Mouse (Mus musculus) liver, adult (tissue): ENCODE results near the gene Lgr6.

Experiments used
- GATA4 ChIP-seq: IDR thresholded peaks from 2 replicates; pipeline ENCODE4 v1.6.1; 2014; ENCODE audit warnings: mild to moderate bottlenecking, low read length; ENCODE audit not compliant: insufficient replicate concordance

Lgr6 gene

DNA sequence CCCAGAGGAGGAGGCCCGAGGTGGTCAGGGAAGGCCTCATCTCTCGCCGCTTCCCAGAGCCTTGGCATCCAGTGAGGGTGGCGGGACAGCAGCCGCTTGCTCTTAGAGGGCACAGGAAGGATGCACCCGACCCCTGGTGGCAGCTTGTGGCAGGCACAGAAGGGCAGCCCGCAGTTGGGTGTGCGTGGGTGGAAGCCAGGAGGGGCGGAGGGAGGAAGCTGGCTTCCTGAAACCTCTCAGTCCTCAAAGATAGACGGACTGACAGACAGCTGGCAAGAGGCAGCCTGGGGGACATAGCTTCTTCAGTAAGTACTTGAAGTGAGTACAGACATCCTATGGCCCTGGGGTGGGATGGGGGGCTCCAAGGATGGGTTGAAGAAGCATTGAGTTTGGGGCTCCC lies 27.4 kb upstream of the Lgr6 start, which contains the start of gene Ptpn7:
Gene Ptpn7, plus strand, starts transcription at position 228 of the 400 bp plus-strand sequence.
- no peak for TF ChIP-seq GATA4

GRCm38 (mm10) chr1:135131560-135131959 lies 26.5 kb upstream of the Lgr6 start:
- no peak for TF ChIP-seq GATA4

DNA sequence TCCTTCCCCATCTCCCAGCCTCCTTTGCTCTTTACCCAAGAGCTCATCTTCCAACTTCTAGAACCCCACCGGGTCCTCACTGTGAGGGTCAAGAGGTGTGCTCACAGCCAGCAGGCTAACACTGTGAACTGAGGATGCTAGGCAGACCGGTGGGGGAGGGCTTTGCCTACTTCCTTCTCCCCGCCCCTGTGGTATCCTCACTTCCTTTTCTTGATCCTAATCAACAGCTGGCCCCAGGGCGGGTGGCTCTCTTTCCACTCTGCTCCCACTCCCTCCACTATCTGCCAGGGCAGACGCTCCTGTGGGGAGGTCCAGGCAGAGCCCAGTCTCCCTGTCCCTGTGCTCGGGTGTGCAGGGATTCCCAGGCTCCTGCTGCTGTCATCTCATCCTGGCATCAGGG lies 26.0 kb upstream of the Lgr6 start:
- TF ChIP-seq GATA4 = no peak

GRCm38 (mm10) chr1:135130376-135131018 lies 25.4 kb upstream of the Lgr6 start:
- no peak for TF ChIP-seq GATA4

- TF ChIP-seq GATA4 = no peak
Measured at GRCm38 (mm10) chr1:135129543-135130183, 24.6 kb upstream of the Lgr6 start.

DNA sequence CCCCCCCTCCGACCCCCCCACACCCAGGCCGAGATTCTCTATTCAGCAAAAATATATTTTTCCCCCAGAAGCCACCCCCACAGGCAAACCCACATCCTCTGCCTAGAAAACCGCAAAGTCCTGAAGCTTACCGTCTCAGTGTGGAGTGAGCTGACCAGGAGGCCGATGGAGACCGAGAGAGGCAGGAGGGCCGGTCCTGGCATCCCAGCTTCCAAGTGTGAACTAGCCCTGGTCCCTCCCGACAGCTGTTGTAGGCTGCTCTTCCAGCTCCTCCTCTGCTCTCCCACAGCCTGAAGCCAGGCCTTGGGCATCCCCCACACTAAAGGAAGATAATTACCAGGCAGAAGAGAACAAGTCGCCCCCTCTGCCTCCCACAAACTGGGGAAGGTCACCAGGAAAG lies 23.9 kb upstream of the Lgr6 start:
- no peak for TF ChIP-seq GATA4

DNA sequence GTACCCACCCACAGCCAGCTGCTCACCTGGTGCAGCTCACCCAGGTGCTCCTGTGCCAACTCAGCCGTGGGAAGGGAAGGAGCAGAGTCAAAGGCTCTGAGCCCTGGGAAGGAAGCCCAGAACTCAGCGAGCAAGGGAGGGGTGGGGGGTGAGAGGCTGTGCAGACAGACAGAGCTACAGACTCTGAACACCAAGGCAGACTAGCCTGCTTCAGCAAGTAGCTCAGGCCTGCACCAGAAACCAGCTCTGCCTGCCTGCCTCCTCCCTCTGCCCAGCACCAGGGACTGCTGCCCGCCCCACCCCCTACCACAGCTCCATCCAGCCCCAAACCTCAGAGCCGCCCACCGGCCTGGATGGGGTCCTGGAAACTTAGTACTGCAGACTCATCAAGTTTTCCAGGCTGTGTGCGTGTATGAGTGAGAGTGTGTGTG lies 22.9 kb upstream of the Lgr6 start:
- no peak for TF ChIP-seq GATA4

DNA sequence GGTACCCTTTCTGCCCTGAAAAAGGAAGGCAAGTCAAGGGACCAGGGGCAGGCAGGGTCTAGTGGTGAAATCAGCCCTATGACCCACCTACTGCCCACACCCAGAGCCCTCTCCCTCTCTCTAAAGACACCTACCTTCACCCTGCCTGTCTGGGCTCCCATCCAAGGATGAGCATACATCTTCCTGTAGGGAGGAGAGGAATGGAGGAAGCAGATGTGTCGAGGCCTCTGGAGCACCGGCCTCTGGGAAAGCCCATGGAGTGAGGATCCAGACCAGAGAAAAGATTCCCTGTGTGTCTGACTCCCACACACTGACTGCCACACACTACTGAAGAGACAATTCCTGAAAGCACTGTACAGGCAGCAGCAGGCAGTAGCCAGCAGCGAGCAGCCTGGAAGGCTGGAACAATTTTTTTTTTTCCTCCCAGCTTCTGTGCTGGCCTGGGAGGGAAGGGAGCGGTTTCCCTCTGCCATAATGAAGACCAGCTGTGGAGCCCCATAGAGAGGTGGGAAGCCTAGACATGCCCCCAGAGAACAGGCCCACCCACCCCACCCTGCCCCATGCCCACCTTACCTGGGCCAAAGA lies 21.5 kb upstream of the Lgr6 start:
- no peak for TF ChIP-seq GATA4

DNA sequence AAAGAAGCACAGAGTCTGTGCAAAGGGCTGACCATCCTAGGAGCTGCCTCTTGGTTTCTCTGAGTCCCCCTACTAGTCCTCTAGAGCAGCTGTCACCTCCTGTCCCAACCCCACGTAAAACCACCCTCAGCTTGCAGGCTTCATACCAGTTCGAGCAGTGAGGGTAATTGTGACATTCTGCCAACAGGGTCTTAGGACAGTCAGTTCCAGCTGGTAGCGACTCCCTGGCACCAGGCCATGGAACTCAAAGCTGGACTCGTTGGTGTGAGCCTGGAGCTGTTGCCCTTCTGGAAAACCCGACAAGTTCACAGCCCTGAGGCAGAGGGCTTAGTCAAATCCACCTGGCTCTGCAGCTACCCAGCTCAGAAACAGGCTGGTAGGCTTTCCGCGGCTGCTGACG lies 20.9 kb upstream of the Lgr6 start:
- TF ChIP-seq GATA4 = no peak

DNA sequence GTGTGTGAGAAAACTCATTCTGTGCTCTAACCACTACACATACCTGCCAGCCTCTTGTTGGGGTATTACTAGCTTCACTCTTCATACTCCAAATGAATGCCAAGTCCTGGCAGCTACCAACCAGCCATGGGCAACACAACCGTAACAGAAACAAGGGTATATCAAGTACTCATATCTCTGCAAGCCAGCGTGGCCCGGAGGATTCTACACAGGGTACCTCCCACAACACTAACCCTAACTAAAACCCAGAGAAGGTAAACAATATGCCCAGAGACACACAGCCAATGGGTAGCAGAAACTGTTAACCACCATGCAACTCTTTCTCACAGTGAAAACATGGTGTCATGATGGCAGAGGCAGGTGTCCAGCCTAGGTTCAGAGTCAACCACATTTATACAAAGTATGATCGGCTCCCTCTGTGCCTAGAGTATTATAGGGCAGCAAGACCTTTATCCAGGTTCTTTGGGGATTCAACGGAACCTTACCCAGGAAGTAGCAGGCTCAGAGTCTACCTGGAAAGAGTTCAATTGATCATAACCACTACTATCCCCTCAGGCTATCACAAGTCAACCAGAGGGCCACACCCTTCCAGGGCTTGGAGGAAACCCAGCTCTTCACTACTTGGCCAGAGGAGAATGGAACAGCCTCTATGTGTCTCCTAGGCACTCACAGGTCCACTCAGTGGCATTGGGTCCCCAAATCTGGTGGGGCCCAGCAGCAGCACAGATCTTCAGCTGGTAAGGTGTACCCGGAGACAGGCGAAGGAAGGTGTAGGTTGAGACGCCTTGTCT lies 19.7 kb upstream of the Lgr6 start:
- no peak for TF ChIP-seq GATA4

DNA sequence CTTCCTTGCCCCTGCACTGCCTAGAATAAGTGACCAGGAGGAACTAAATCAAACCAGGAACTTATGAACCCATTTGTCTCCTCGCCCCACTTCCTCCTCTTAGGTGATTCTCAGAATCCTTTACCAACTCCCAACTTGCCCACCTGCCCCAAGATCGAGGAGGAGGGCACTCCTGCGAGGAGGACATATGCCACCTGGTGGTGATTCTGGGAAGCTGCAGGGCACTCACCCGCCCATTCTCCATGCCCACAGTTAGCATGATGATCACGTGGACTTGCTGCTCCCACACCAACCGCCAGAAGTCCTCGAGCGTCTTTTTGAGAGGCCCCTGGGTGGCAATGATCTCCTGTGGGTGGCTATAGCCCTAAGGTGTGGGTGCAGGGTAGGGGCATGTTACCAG lies 7.6 kb upstream of the Lgr6 start:
- no peak for TF ChIP-seq GATA4

GRCm38 (mm10) chr1:135110075-135110474 lies 5.0 kb upstream of the Lgr6 start:
- no peak for TF ChIP-seq GATA4

DNA sequence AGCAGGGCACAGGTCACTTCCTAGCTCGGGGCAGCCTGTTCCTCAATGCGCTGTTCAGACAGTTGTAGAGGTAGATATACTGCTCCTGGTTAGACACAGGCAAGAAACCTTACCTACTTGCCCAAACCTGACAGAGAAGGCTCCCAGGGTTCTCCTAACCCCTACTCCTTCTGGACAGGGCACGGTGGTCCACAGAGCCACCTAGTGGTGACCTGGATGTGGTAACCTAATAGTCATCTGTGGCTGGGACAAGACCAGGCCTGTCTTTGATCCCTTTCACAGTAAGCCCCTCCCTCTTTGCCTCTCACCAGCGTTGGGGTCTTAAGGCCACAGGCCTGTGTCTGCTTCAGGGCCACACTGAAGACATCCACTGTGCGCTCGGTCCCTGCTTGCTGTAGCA lies 3.5 kb upstream of the Lgr6 start:
- TF ChIP-seq GATA4 = no peak

GRCm38 (mm10) chr1:135105951-135106350 lies 875 bp upstream of the Lgr6 start:
- no peak for TF ChIP-seq GATA4

- TF ChIP-seq GATA4 = no peak
Measured at GRCm38 (mm10) chr1:135100400-135100799, 4.7 kb downstream of the Lgr6 start.

- TF ChIP-seq GATA4 = no peak
Measured at GRCm38 (mm10) chr1:135098441-135098840, 6.6 kb downstream of the Lgr6 start.
